Mouse (Mus musculus) heart, embryonic 16.5 days (tissue): ENCODE results near the gene Cops7b. TPM values are rescaled to one million over a fixed set of nuclear protein-coding genes. Genes with fewer than 3 reads are reported as not detected.

Experiments used
- ATAC-seq: fragments of 200-750 bp; cut with Nextera tagmentation; replicated peaks from 2 replicates; pipeline ENCODE4 v1.8.0; 2017; ENCODE audit warnings: moderate number of reproducible peaks; ENCODE audit not compliant: insufficient read depth, low FRiP score; ENCODE audit errors: extremely low read depth
- H3K27ac ChIP-seq: fragments of 300-500 bp; sonication (generic); 2 replicates; pipeline ENCODE4 v1.5.1; 2014; ENCODE audit warnings: mild to moderate bottlenecking, low read length, control low read depth, moderate library complexity
- H3K27me3 ChIP-seq: fragments of 300-500 bp; sonication (generic); 2 replicates; pipeline ENCODE4 v1.6.1; 2014; ENCODE audit warnings: low read length, mixed read lengths; ENCODE audit not compliant: control insufficient read depth, insufficient read depth
- H3K36me3 ChIP-seq: fragments of 300-500 bp; sonication (generic); 2 replicates; pipeline ENCODE4 v1.6.1; 2014; ENCODE audit not compliant: control insufficient read depth, insufficient read depth
- H3K4me1 ChIP-seq: fragments of 300-500 bp; sonication (generic); 2 replicates; pipeline ENCODE4 v1.6.1; 2014; ENCODE audit warnings: low read length, mixed read lengths; ENCODE audit not compliant: control insufficient read depth, insufficient read depth
- H3K4me2 ChIP-seq: fragments of 300-500 bp; sonication (generic); 2 replicates; pipeline ENCODE4 v1.6.1; 2014; ENCODE audit warnings: low read depth, mild to moderate bottlenecking, control low read depth, low read length
- H3K4me3 ChIP-seq: fragments of 300-500 bp; sonication (generic); 2 replicates; pipeline ENCODE4 v1.5.1; 2014; ENCODE audit warnings: mild to moderate bottlenecking, control low read depth, low read length
- H3K9ac ChIP-seq: fragments of 300-500 bp; sonication (generic); 2 replicates; pipeline ENCODE4 v1.6.1; 2014; ENCODE audit warnings: low read length, control low read depth
- H3K9me3 ChIP-seq: fragments of 300-500 bp; sonication (generic); replicated peaks from 2 replicates; pipeline ENCODE4 v1.6.1; 2016; ENCODE audit warnings: low read length; ENCODE audit not compliant: control insufficient read depth
- WGBS: fragments of 180-500 bp; shearing (Covaris S2); extraction: QIAGEN DNeasy Blood & Tissue Kit; methylation state at CpG from one replicate; pipeline ENCODE4 v1.1.7; 2014; 5-methylcytosine and 5-hydroxymethylcytosine counted together
- polyA plus RNA-seq: library from polyadenylated mRNA; unstranded; fragments of >200 nt; fragmentation: Nextera tagmentation; extraction: Ambion mirVana; gene quantifications from 2 replicates; pipeline ENCODE4 v1.2.1, GENCODE M21; 2015

Gene Cops7b
- polyA plus RNA-seq, 1 experiment from 2014 or later = 26.0 TPM

- H3K4me2 ChIP-seq = no peak overlapping the region
- no peak for ATAC-seq
- H3K27ac ChIP-seq = no peak overlapping the region
These were observed 31.6 kb downstream of the Cops7b start for GRCm38 (mm10) chr1:86614269-86614668.

GRCm38 (mm10) chr1:86618454-86619125, 35.9 kb downstream of the Cops7b start:
- H3K27ac ChIP-seq = no peak overlapping the region
- no peak for ATAC-seq
- no peak overlapping the region for H3K4me3 ChIP-seq
- no peak overlapping the region for H3K9ac ChIP-seq
- no peaks in the 10 kb centered on the region for H3K4me1 ChIP-seq
- no peak overlapping the region for H3K4me2 ChIP-seq
- H3K36me3 ChIP-seq = no peaks in the 10 kb centered on the region
- WGBS = 58% methylated on average over 10 of the region's 10 CpGs
- H3K27me3 ChIP-seq = no peaks in the 10 kb centered on the region
- H3K9me3 ChIP-seq = no peaks in the 10 kb centered on the region

More at GRCm38 (mm10) chr1:86614269-86614668, 31.6 kb downstream of the Cops7b start:
- Histone ChIP-seq H3K36me3 (no peaks in the 10 kb centered on the region), H3K4me3 (no peak overlapping the region), H3K9ac (no peak overlapping the region), H3K9me3 (no peaks in the 10 kb centered on the region), H3K27me3 (no peaks in the 10 kb centered on the region), H3K4me1 (no peaks in the 10 kb centered on the region)

GRCm38 (mm10) chr1:86622296-86622695, 39.6 kb downstream of the Cops7b start:
- no peak overlapping the region for H3K4me3 ChIP-seq
- H3K9me3 ChIP-seq = no peaks in the 10 kb centered on the region
- H3K9ac ChIP-seq = no peak overlapping the region
- 71% methylated on average over 2 of the region's 2 CpGs for WGBS
- H3K27me3 ChIP-seq = no peaks in the 10 kb centered on the region
- H3K4me1 ChIP-seq = no peaks in the 10 kb centered on the region
- H3K27ac ChIP-seq = no peak overlapping the region
- no peaks in the 10 kb centered on the region for H3K36me3 ChIP-seq
- H3K4me2 ChIP-seq = no peak overlapping the region
- no peak for ATAC-seq

- WGBS = 43% methylated on average over 16 of the region's 16 CpGs
These were observed 40.6 kb downstream of the Cops7b start for GRCm38 (mm10) chr1:86623001-86624000.

GRCm38 (mm10) chr1:86628270-86628669, 45.6 kb downstream of the Cops7b start:
- no peak overlapping the region for H3K27ac ChIP-seq
- ATAC-seq = no peak
- H3K4me3 ChIP-seq = no peak overlapping the region
- no peaks in the 10 kb centered on the region for H3K36me3 ChIP-seq
- no peaks in the 10 kb centered on the region for H3K9me3 ChIP-seq
- no peak overlapping the region for H3K9ac ChIP-seq
- H3K4me2 ChIP-seq = no peak overlapping the region
- H3K4me1 ChIP-seq = no peaks in the 10 kb centered on the region
- H3K27me3 ChIP-seq = no peaks in the 10 kb centered on the region
- 63% methylated on average over 3 of the region's 3 CpGs for WGBS

More at GRCm38 (mm10) chr1:86623001-86624000, 40.6 kb downstream of the Cops7b start:
- H3K27me3 ChIP-seq = no peaks in the 10 kb centered on the region
- H3K27ac ChIP-seq = no peak overlapping the region
- H3K4me2 ChIP-seq = no peak overlapping the region
- ATAC-seq = peak; percentile 45
- H3K9me3 ChIP-seq = no peaks in the 10 kb centered on the region
- no peaks in the 10 kb centered on the region for H3K4me1 ChIP-seq
- no peak overlapping the region for H3K9ac ChIP-seq
- no peaks in the 10 kb centered on the region for H3K36me3 ChIP-seq
- no peak overlapping the region for H3K4me3 ChIP-seq

GRCm38 (mm10) chr1:86629936-86630335, 47.2 kb downstream of the Cops7b start:
- no peaks in the 10 kb centered on the region for H3K36me3 ChIP-seq
- no peak overlapping the region for H3K9ac ChIP-seq
- no peak overlapping the region for H3K4me3 ChIP-seq
- 44% methylated on average over 4 of the region's 4 CpGs for WGBS
- no peaks in the 10 kb centered on the region for H3K4me1 ChIP-seq
- H3K9me3 ChIP-seq = no peaks in the 10 kb centered on the region
- H3K4me2 ChIP-seq = no peak overlapping the region
- no peaks in the 10 kb centered on the region for H3K27me3 ChIP-seq
- no peak overlapping the region for H3K27ac ChIP-seq
- ATAC-seq = no peak

- ATAC-seq = no peak
- Histone ChIP-seq H3K36me3 (no peaks in the 10 kb centered on the region), H3K4me3 (no peak overlapping the region), H3K4me2 (no peak overlapping the region), H3K9me3 (no peaks in the 10 kb centered on the region), H3K9ac (no peak overlapping the region), H3K4me1 (no peaks in the 10 kb centered on the region), H3K27me3 (no peaks in the 10 kb centered on the region), H3K27ac (no peak overlapping the region)
- WGBS = 73% methylated on average over 4 of the region's 4 CpGs
These were observed 47.8 kb downstream of the Cops7b start for GRCm38 (mm10) chr1:86630527-86630926.

- H3K4me2 ChIP-seq = no peak overlapping the region
- no peaks in the 10 kb centered on the region for H3K27me3 ChIP-seq
- H3K36me3 ChIP-seq = no peaks in the 10 kb centered on the region
- H3K4me3 ChIP-seq = no peak overlapping the region
- H3K4me1 ChIP-seq = no peaks in the 10 kb centered on the region
- H3K9ac ChIP-seq = no peak overlapping the region
- H3K27ac ChIP-seq = no peak overlapping the region
- no peaks in the 10 kb centered on the region for H3K9me3 ChIP-seq
- ATAC-seq = no peak
- 63% methylated on average over 6 of the region's 6 CpGs for WGBS
These were observed 50.2 kb downstream of the Cops7b start for GRCm38 (mm10) chr1:86632732-86633380.
